Mouse (Mus musculus): ENCODE measurements at regions not wholly inside any gene's neighbourhood (a gene's known extent, or its start where the extent isn't known, plus 50 kb on each side); places are given as distances from the start of the nearest gene placed in this dataset.

GRCm38 (mm10) chr6:65224723-65225122 lies 80.0 kb upstream of the Hpgds start:
- DNase-seq, result no peak

DNA sequence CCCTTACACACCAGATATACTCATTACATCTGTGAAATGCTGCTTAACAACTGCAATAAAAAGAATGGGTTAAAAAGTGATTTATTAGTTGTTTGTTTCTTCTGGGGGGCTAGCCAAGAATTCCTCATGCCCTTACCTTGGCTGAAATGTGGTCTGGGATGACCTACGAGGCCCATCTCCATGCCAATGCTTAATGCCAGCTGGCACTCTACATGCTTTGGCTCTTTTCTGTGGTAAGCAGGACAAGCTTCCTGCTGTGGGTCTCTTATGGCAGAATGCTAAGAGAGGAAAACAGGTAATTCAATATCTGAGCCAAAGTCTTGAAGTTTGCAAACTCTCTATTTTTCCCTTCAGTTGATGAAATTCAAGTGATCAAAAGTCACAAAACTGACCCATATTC lies 117.9 kb upstream of the Hpgds start:
- peak; percentile 55 for DNase-seq

DNA sequence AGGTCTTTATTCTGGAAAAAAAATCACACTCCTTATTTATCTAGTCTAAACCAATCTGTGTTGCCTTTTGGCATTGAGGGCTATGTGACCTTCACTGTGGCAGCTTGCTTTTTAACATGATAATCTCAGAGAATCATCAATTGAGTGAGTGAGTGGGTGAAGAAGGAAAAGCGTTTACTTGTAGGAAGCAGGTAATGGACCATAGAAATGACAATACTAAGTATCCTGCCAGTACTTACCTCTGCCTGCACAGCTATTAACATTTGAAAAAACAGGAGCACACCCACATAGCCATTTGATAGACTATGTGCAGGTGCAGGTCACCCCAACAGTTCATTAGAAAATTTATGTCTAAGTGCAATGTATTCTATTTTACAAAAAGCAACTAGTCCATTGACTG lies 110.2 kb upstream of the C130060K24Rik start:
- no peak for DNase-seq

DNA sequence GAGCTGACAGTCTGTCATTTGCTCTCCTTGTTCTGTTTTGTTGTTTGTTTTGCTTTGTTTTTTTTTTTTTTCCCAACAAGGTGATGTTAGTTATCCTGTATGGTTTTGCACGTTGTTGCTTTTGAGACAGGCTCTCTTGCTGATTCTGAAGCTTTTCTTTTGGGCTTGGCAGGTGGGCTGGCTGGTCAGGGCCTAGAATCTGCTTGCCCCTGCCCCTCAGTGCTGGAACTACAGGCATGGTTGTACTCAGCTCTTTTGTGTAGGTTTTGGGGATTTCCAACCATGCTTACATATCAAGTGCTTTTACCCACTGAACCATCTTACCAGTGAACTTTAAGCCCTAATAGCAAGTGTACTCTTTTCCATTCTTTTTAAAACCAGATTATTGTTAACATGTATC lies 70.7 kb upstream of the C130060K24Rik start:
- no peak for DNase-seq

DNA sequence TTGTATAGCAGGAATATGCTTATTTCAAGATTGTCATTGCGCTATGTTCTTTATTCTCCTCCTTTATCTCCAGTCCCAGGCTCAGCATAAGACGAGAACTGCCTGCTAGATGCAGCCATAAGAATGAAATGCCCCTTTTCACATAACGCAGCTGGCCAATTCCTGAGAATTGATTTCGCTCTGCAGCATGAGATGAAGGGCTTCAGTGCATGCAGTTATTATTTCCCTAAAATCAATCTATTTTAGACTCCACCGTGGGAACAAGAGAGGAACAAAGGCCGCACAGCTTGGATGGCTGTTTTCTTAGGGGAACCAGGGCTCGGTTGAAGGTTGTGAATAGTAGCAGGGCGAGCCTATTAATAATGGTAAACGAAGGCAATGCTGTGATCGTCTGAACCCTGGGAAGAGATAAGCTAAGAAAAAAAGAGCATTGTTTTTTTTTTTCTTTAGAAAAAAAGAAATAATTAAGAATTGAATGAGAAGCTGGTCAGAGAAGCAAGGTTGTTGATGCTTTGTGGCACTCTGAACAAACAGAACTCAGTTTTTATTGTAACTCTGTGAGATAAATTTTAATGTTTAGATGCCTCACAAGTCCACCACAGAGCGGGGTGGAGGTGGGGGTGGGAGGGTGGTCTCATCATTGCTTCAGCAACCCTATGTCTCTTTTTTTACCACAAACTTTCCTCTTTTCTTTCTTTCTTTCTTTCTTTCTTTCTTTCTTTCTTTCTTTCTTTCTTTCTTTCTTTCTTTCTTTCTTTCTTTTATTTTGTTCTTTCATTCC lies 69.9 kb upstream of the C130060K24Rik start:
- DNase-seq, result no peak

DNA sequence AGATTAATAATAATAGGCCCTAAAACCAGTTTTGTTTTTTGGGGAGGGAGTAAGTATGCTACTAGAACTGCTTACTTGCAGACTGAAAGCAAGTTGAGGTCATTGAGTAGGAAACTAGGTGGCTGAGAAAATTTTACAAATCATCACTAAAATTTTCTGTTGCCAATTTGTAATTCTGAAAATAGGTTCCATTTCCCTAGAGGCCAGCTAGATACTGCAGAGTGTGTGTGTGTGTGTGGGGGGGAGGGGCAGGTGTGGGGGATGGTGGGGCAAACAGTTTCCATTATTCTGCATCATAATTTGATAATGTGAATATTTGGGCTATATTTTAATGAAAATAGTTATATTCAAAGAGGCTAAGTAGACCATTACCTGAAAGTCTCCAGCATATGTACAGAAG lies 69.1 kb upstream of the C130060K24Rik start:
- DNase-seq, result no peak
